Mouse (Mus musculus): Measurements from ENCODE around the gene Mknk2. TPM values are rescaled to one million over a fixed set of nuclear protein-coding genes. Genes with fewer than 3 reads are reported as not detected.

The Mknk2 gene
- polyA plus RNA-seq (2014; fragmentation: Nextera tagmentation; extraction: Ambion mirVana): 47.0 and 48.4 TPM in 2 replicates

GRCm38 (mm10) chr10:80677942-80678436 lies at the start of gene Mknk2:
TSS of gene Mknk2 (minus strand) at chr10:80678112.
- Histone ChIP-seq H3K27ac (ENCODE audit: low read depth, low read length) (peak within 1 kb of the TSS; percentile 94), H3K36me3 (ENCODE audit: control insufficient read depth, insufficient read depth, low read length) (no peaks in the 10 kb centered on the region), H3K4me1 (replicated peaks; ENCODE audit: control insufficient read depth, insufficient read depth, low read length) (peaks cover 21% of the 10 kb centered on the region), H3K4me2 (replicated peaks; ENCODE audit: low read depth, low read length) (peak within 1 kb of the TSS; percentile 77), H3K27me3 (ENCODE audit: control insufficient read depth, insufficient read depth, low read length) (no peaks in the 10 kb centered on the region), H3K9ac (ENCODE audit: low read depth, low read length) (peak within 1 kb of the TSS; percentile 71), H3K9me3 (ENCODE audit: control insufficient read depth, low read length) (no peaks in the 10 kb centered on the region), H3K4me3 (ENCODE audit: low read depth, low read length) (peak within 1 kb of the TSS; percentile 92)
- 43% methylated on average over 8 of the region's 8 CpGs for WGBS
- ATAC-seq (ENCODE audit: low FRiP score) (no peak), DNase-seq (ENCODE audit: low spot score) (no peak)

- H3K4me1 ChIP-seq (replicated peaks; ENCODE audit: control insufficient read depth, insufficient read depth, low read length): no peaks in the 10 kb centered on the region
- no peaks in the 10 kb centered on the region for H3K9me3 ChIP-seq (ENCODE audit: control insufficient read depth, low read length)
- no peak overlapping the region for H3K9ac ChIP-seq (ENCODE audit: low read depth, low read length)
- DNase-seq (ENCODE audit: low spot score) (no peak), ATAC-seq (ENCODE audit: low FRiP score) (no peak)
- H3K27me3 ChIP-seq (ENCODE audit: control insufficient read depth, insufficient read depth, low read length): no peaks in the 10 kb centered on the region
- 93% methylated on average over 1 of the region's 1 CpGs for WGBS
- H3K27ac ChIP-seq (ENCODE audit: low read depth, low read length): no peak overlapping the region
- H3K4me2 ChIP-seq (replicated peaks; ENCODE audit: low read depth, low read length): no peak overlapping the region
- H3K36me3 ChIP-seq (ENCODE audit: control insufficient read depth, insufficient read depth, low read length): peaks cover 43% of the 10 kb centered on the region
- H3K4me3 ChIP-seq (ENCODE audit: low read depth, low read length): no peak overlapping the region
Observed at GRCm38 (mm10) chr10:80717281-80717680, 39.4 kb upstream of the Mknk2 start.

GRCm38 (mm10) chr10:80710834-80711233 lies 32.9 kb upstream of the Mknk2 start:
- H3K9me3 ChIP-seq (ENCODE audit: control insufficient read depth, low read length): no peaks in the 10 kb centered on the region
- DNase-seq (ENCODE audit: low spot score): no peak
- peaks cover 24% of the 10 kb centered on the region for H3K36me3 ChIP-seq (ENCODE audit: control insufficient read depth, insufficient read depth, low read length)
- H3K9ac ChIP-seq (ENCODE audit: low read depth, low read length): no peak overlapping the region
- ATAC-seq (ENCODE audit: low FRiP score): no peak
- 87% methylated on average over 3 of the region's 3 CpGs for WGBS
- H3K4me3 ChIP-seq (ENCODE audit: low read depth, low read length): no peak overlapping the region
- no peak overlapping the region for H3K4me2 ChIP-seq (replicated peaks; ENCODE audit: low read depth, low read length)
- H3K4me1 ChIP-seq (replicated peaks; ENCODE audit: control insufficient read depth, insufficient read depth, low read length): no peaks in the 10 kb centered on the region
- H3K27ac ChIP-seq (ENCODE audit: low read depth, low read length): no peak overlapping the region
- no peaks in the 10 kb centered on the region for H3K27me3 ChIP-seq (ENCODE audit: control insufficient read depth, insufficient read depth, low read length)

- Histone ChIP-seq H3K9ac (ENCODE audit: low read depth, low read length) (no peak overlapping the region), H3K27ac (ENCODE audit: low read depth, low read length) (no peak overlapping the region)
- 89% methylated on average over 3 of the region's 3 CpGs for WGBS
Observed at GRCm38 (mm10) chr10:80705479-80705878, 27.6 kb upstream of the Mknk2 start.

GRCm38 (mm10) chr10:80705033-80705432 lies 27.1 kb upstream of the Mknk2 start:
- 73% methylated on average over 3 of the region's 3 CpGs for WGBS

More at GRCm38 (mm10) chr10:80705479-80705878, 27.6 kb upstream of the Mknk2 start:
- ATAC-seq (ENCODE audit: low FRiP score) (no peak), DNase-seq (ENCODE audit: low spot score) (no peak)
- H3K4me1 ChIP-seq (replicated peaks; ENCODE audit: control insufficient read depth, insufficient read depth, low read length): peaks cover 5% of the 10 kb centered on the region
- H3K9me3 ChIP-seq (ENCODE audit: control insufficient read depth, low read length): no peaks in the 10 kb centered on the region
- peaks cover 9% of the 10 kb centered on the region for H3K36me3 ChIP-seq (ENCODE audit: control insufficient read depth, insufficient read depth, low read length)
- H3K27me3 ChIP-seq (ENCODE audit: control insufficient read depth, insufficient read depth, low read length): no peaks in the 10 kb centered on the region
- H3K4me2 ChIP-seq (replicated peaks; ENCODE audit: low read depth, low read length): no peak overlapping the region
- no peak overlapping the region for H3K4me3 ChIP-seq (ENCODE audit: low read depth, low read length)

GRCm38 (mm10) chr10:80704418-80704817 lies 26.5 kb upstream of the Mknk2 start:
- DNase-seq (ENCODE audit: low spot score) (no peak), ATAC-seq (ENCODE audit: low FRiP score) (no peak)
- H3K4me2 ChIP-seq (replicated peaks; ENCODE audit: low read depth, low read length): no peak overlapping the region
- no peaks in the 10 kb centered on the region for H3K9me3 ChIP-seq (ENCODE audit: control insufficient read depth, low read length)
- 86% methylated on average over 5 of the region's 5 CpGs for WGBS
- H3K27ac ChIP-seq (ENCODE audit: low read depth, low read length): no peak overlapping the region
- H3K9ac ChIP-seq (ENCODE audit: low read depth, low read length): no peak overlapping the region
- no peaks in the 10 kb centered on the region for H3K27me3 ChIP-seq (ENCODE audit: control insufficient read depth, insufficient read depth, low read length)
- H3K4me3 ChIP-seq (ENCODE audit: low read depth, low read length): no peak overlapping the region
- peaks cover 5% of the 10 kb centered on the region for H3K4me1 ChIP-seq (replicated peaks; ENCODE audit: control insufficient read depth, insufficient read depth, low read length)
- H3K36me3 ChIP-seq (ENCODE audit: control insufficient read depth, insufficient read depth, low read length): peaks cover 4% of the 10 kb centered on the region

More at GRCm38 (mm10) chr10:80705033-80705432, 27.1 kb upstream of the Mknk2 start:
- Histone ChIP-seq H3K4me1 (replicated peaks; ENCODE audit: control insufficient read depth, insufficient read depth, low read length) (peaks cover 5% of the 10 kb centered on the region), H3K36me3 (ENCODE audit: control insufficient read depth, insufficient read depth, low read length) (peaks cover 7% of the 10 kb centered on the region), H3K9me3 (ENCODE audit: control insufficient read depth, low read length) (no peaks in the 10 kb centered on the region), H3K9ac (ENCODE audit: low read depth, low read length) (no peak overlapping the region), H3K4me3 (ENCODE audit: low read depth, low read length) (no peak overlapping the region), H3K27me3 (ENCODE audit: control insufficient read depth, insufficient read depth, low read length) (no peaks in the 10 kb centered on the region), H3K27ac (ENCODE audit: low read depth, low read length) (no peak overlapping the region), H3K4me2 (replicated peaks; ENCODE audit: low read depth, low read length) (no peak overlapping the region)
- ATAC-seq (ENCODE audit: low FRiP score) (no peak), DNase-seq (ENCODE audit: low spot score) (no peak)

GRCm38 (mm10) chr10:80703643-80704042 lies 25.7 kb upstream of the Mknk2 start:
- no peak overlapping the region; the same call in 1 of the 2 replicates for H3K9ac ChIP-seq (ENCODE audit: low read depth, low read length)
- H3K27ac ChIP-seq (ENCODE audit: low read depth, low read length): no peak overlapping the region
- no peak overlapping the region for H3K4me3 ChIP-seq (ENCODE audit: low read depth, low read length)
- DNase-seq (ENCODE audit: low spot score): no peak
- H3K27me3 ChIP-seq (ENCODE audit: control insufficient read depth, insufficient read depth, low read length): no peaks in the 10 kb centered on the region
- ATAC-seq (ENCODE audit: low FRiP score): no peak
- H3K36me3 ChIP-seq (ENCODE audit: control insufficient read depth, insufficient read depth, low read length): no peaks in the 10 kb centered on the region; the same call in none of the 2 replicates
- 86% methylated on average over 5 of the region's 5 CpGs for WGBS
- H3K4me2 ChIP-seq (replicated peaks; ENCODE audit: low read depth, low read length): no peak overlapping the region
- peaks cover 5% of the 10 kb centered on the region for H3K4me1 ChIP-seq (replicated peaks; ENCODE audit: control insufficient read depth, insufficient read depth, low read length)
- no peaks in the 10 kb centered on the region for H3K9me3 ChIP-seq (ENCODE audit: control insufficient read depth, low read length)

- Histone ChIP-seq H3K9ac (ENCODE audit: low read depth, low read length) (peak overlapping the region; percentile 66), H3K4me2 (replicated peaks; ENCODE audit: low read depth, low read length) (peak overlapping the region; percentile 81), H3K9me3 (ENCODE audit: control insufficient read depth, low read length) (no peaks in the 10 kb centered on the region), H3K4me1 (replicated peaks; ENCODE audit: control insufficient read depth, insufficient read depth, low read length) (peaks cover 5% of the 10 kb centered on the region), H3K36me3 (ENCODE audit: control insufficient read depth, insufficient read depth, low read length) (0 out of 2 replicates have a peak, but pooled peaks cover 2% of the 10 kb centered on the region), H3K27ac (ENCODE audit: low read depth, low read length) (peak overlapping the region; percentile 75), H3K4me3 (ENCODE audit: low read depth, low read length) (peak overlapping the region; percentile 66), H3K27me3 (ENCODE audit: control insufficient read depth, insufficient read depth, low read length) (no peaks in the 10 kb centered on the region)
- WGBS: 2% methylated on average over 47 of the region's 47 CpGs
- peak; percentile 91 for DNase-seq (ENCODE audit: low spot score)
- peak; percentile 89 for ATAC-seq (ENCODE audit: low FRiP score)
Observed at GRCm38 (mm10) chr10:80702536-80703390, 24.9 kb upstream of the Mknk2 start.
